Mouse (Mus musculus): Measurements from ENCODE around the gene Arhgap9. TPM values are rescaled to one million over a fixed set of nuclear protein-coding genes. Genes with fewer than 3 reads are reported as not detected.

Arhgap9 gene
- total RNA-seq, 2 experiments from 2014 or later = 0.46 to 0.83 TPM

Other genes starting within 250 kb of the Arhgap9 start
- gene Agap2, start 246.7 kb upstream of the Arhgap9 start, total RNA-seq (2021) = 1 to 10 TPM; 1.3 to 1.7 TPM
- 10 to 100 TPM; 11.3 to 13.5 TPM for gene Os9, start 200.8 kb upstream of the Arhgap9 start, total RNA-seq (2021)
- gene B4galnt1, start 156.7 kb upstream of the Arhgap9 start, total RNA-seq (2021) = under 1 TPM; 0.39 to 0.93 TPM
- 1 to 10 TPM; 1.6 to 2.9 TPM for gene Slc26a10, start 141.3 kb upstream of the Arhgap9 start, total RNA-seq (2021)
- 1 to 10 TPM; 7.4 to 9.5 TPM for gene Arhgef25, start 131.9 kb upstream of the Arhgap9 start, total RNA-seq (2021)
- 10 to 100 TPM; 20.0 to 27.3 TPM for gene Dtx3, start 126.2 kb upstream of the Arhgap9 start, total RNA-seq (2021)
- gene Pip4k2c, start 110.4 kb upstream of the Arhgap9 start, total RNA-seq (2021) = 1 to 10 TPM; 7.4 to 8.2 TPM
- under 1 TPM; 0.21 to 0.37 TPM for gene Kif5a, start 58.6 kb upstream of the Arhgap9 start, total RNA-seq (2021)
- gene Dctn2, start 55.6 kb upstream of the Arhgap9 start, total RNA-seq (2021) = 10 to 100 TPM; 96.1 to 97.2 TPM
- gene Mbd6, start 32.9 kb upstream of the Arhgap9 start, total RNA-seq (2021) = 10 to 100 TPM; 14.6 to 15.7 TPM
- 10 to 100 TPM; 67.5 to 68.8 TPM for gene Mars, start 10.2 kb upstream of the Arhgap9 start, total RNA-seq (2021)
- under 1 TPM; 0.41 to 0.74 TPM for gene Gli1, start 20.0 kb downstream of the Arhgap9 start, total RNA-seq (2021)
- not detected for gene Inhbe, start 32.4 kb downstream of the Arhgap9 start, total RNA-seq (2021)
- gene Inhbc, start 48.5 kb downstream of the Arhgap9 start, total RNA-seq (2021) = not detected
- gene R3hdm2, start 58.4 kb downstream of the Arhgap9 start, total RNA-seq (2021) = 100 to 1,000 TPM; 133 to 135 TPM
- gene Stac3, start 179.7 kb downstream of the Arhgap9 start, total RNA-seq (2021) = 100 to 1,000 TPM; 381 to 402 TPM
- 10 to 100 TPM; 10.1 to 13.7 TPM for gene Ndufa4l2, start 193.0 kb downstream of the Arhgap9 start, total RNA-seq (2021)
- 10 to 100 TPM; 25.8 to 25.9 TPM for gene Shmt2, start 200.5 kb downstream of the Arhgap9 start, total RNA-seq (2021)
- under 1 TPM; 0.14 to 0.36 TPM for gene Nxph4, start 212.6 kb downstream of the Arhgap9 start, total RNA-seq (2021)

Measured in gastrocnemius, adult 18-20 months (tissue).